Mouse (Mus musculus) neural tube, embryonic 11.5 days (tissue): ENCODE data around the gene Slc22a7. TPM values are rescaled to one million over a fixed set of nuclear protein-coding genes. Genes with fewer than 3 reads are reported as not detected.

Experiments used
- ATAC-seq: fragments of 200-750 bp; cut with Nextera tagmentation; 2 replicates; pipeline ENCODE4 v1.8.0; 2017; ENCODE audit warnings: moderate number of reproducible peaks, mild to moderate bottlenecking, moderate TSS enrichment, moderate library complexity; ENCODE audit not compliant: insufficient read depth, low FRiP score, low TSS enrichment
- DNase-seq: peaks from one replicate; pipeline ENCODE4 v3.0.0-alpha.2; 2015; ENCODE audit warnings: low spot score
- H3K27ac ChIP-seq: fragments of 300-500 bp; sonication (generic); 2 replicates; pipeline ENCODE4 v1.5.1; 2014; ENCODE audit warnings: low read depth, mild to moderate bottlenecking, low read length
- H3K27me3 ChIP-seq: fragments of 300-500 bp; sonication (generic); 2 replicates; pipeline ENCODE4 v1.6.1; 2014; ENCODE audit warnings: mild to moderate bottlenecking, low read length, mixed read lengths; ENCODE audit not compliant: control insufficient read depth, insufficient read depth
- H3K36me3 ChIP-seq: fragments of 300-500 bp; sonication (generic); 2 replicates; pipeline ENCODE4 v1.6.1; 2014; ENCODE audit warnings: mild to moderate bottlenecking, low read length, moderate library complexity, mixed read lengths; ENCODE audit not compliant: control insufficient read depth, insufficient read depth
- H3K4me1 ChIP-seq: fragments of 300-500 bp; sonication (generic); 2 replicates; pipeline ENCODE4 v1.6.1; 2014; ENCODE audit warnings: low read length, mixed read lengths; ENCODE audit not compliant: control insufficient read depth, insufficient read depth
- H3K4me2 ChIP-seq: fragments of 300-500 bp; sonication (generic); 2 replicates; pipeline ENCODE4 v1.6.1; 2014; ENCODE audit warnings: low read depth, mild to moderate bottlenecking, moderate library complexity
- H3K4me3 ChIP-seq: fragments of 300-500 bp; sonication (generic); 2 replicates; pipeline ENCODE4 v1.5.1; 2014; ENCODE audit warnings: low read depth, low read length
- H3K9ac ChIP-seq: fragments of 300-500 bp; sonication (generic); 2 replicates; pipeline ENCODE4 v1.6.1; 2014; ENCODE audit warnings: mild to moderate bottlenecking, low read length
- H3K9me3 ChIP-seq: fragments of 300-500 bp; sonication (generic); 2 replicates; pipeline ENCODE4 v1.6.1; 2016; ENCODE audit warnings: low read length; ENCODE audit not compliant: control insufficient read depth
- WGBS: fragments of 180-500 bp; shearing (Covaris S2); extraction: QIAGEN DNeasy Blood & Tissue Kit; methylation state at CpG from one replicate; pipeline ENCODE4 v1.1.7; 2014; 5-methylcytosine and 5-hydroxymethylcytosine counted together
- polyA plus RNA-seq: library from polyadenylated mRNA; unstranded; fragments of >200 nt; fragmentation: Nextera tagmentation; extraction: Ambion mirVana; gene quantifications from 2 replicates; pipeline ENCODE4 v1.2.1, GENCODE M21; 2014

The Slc22a7 gene
- polyA plus RNA-seq, 1 experiment from 2014 or later: not detected

- Histone ChIP-seq H3K4me3 (peak overlapping the region; percentile 25; the same call in 1 of the 2 replicates), H3K9ac (no peak overlapping the region; the same call in 1 of the 2 replicates), H3K9me3 (no peaks in the 10 kb centered on the region), H3K27ac (no peak overlapping the region; the same call in 1 of the 2 replicates), H3K27me3 (peaks cover 30% of the 10 kb centered on the region), H3K36me3 (no peaks in the 10 kb centered on the region), H3K4me2 (peak overlapping the region; percentile 68; the same call in 1 of the 2 replicates), H3K4me1 (peaks cover 27% of the 10 kb centered on the region)
- WGBS: 6% methylated on average over 13 of the region's 13 CpGs
- ATAC-seq (no peak), DNase-seq (no peak)
Observed at GRCm38 (mm10) chr17:46453302-46453948, 15.2 kb upstream of the Slc22a7 start.

GRCm38 (mm10) chr17:46452683-46453082, 14.4 kb upstream of the Slc22a7 start:
- Histone ChIP-seq H3K9me3 (no peaks in the 10 kb centered on the region), H3K4me3 (no peak overlapping the region), H3K27me3 (peaks cover 30% of the 10 kb centered on the region), H3K9ac (no peak overlapping the region), H3K36me3 (no peaks in the 10 kb centered on the region), H3K4me2 (no peak overlapping the region), H3K27ac (no peak overlapping the region), H3K4me1 (peaks cover 27% of the 10 kb centered on the region)
- WGBS: 34% methylated on average over 5 of the region's 5 CpGs
- no peak for ATAC-seq
- no peak for DNase-seq

- Histone ChIP-seq H3K27ac (no peak overlapping the region), H3K4me2 (no peak overlapping the region), H3K4me3 (no peak overlapping the region), H3K4me1 (no peaks in the 10 kb centered on the region), H3K27me3 (peaks cover 36% of the 10 kb centered on the region), H3K9me3 (no peaks in the 10 kb centered on the region), H3K36me3 (no peaks in the 10 kb centered on the region), H3K9ac (no peak overlapping the region)
- 93% methylated on average over 16 of the region's 16 CpGs for WGBS
- DNase-seq: no peak
- no peak for ATAC-seq
Observed at GRCm38 (mm10) chr17:46446264-46446663, 8.0 kb upstream of the Slc22a7 start.

DNA sequence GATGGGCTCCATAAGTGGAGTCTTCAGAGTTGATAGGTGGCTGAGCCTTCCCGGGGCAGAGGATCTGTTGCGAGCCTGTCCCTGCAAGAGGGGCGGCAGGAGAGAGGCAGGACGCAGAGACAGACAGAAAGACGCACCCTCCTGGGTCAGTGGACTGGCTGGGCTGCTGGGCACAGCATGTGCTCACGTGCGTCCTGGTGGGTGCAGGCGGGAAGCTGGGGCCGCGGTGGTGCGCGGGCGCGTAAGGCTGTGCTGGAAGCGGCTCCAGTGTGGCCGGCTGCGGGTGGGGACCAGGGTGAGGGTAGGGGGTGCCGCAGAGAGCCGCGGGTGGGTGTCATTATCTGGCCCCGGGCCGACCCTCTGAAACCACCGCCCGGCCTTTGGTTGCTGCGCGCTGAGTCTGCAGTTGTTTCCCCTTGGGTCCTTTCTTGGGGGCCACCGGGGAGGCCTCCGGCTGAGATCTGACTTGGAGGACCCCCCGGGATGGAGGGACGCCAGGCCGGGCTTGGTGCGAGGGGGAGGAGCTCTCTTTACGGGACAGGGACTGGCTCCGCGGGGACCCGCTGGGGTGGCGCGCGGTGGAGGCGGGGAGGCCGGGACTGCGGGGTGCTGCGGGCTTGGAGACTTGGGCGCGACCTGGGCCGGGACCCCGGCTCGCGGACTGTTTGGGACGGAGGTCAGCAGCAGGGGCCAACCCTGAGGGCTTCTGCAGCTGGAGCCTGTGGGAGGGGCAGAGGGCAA, 6.8 kb upstream of the Slc22a7 start:
- Histone ChIP-seq H3K4me1 (no peaks in the 10 kb centered on the region), H3K4me3 (peak overlapping the region; percentile 23), H3K9ac (peak overlapping the region; percentile 18), H3K4me2 (peak overlapping the region; percentile 44), H3K36me3 (no peaks in the 10 kb centered on the region), H3K27ac (no peak overlapping the region), H3K9me3 (no peaks in the 10 kb centered on the region), H3K27me3 (peaks cover 36% of the 10 kb centered on the region)
- no peak for DNase-seq
- no peak for ATAC-seq
- under 1% methylated on average over 49 of the region's 50 CpGs for WGBS

DNA sequence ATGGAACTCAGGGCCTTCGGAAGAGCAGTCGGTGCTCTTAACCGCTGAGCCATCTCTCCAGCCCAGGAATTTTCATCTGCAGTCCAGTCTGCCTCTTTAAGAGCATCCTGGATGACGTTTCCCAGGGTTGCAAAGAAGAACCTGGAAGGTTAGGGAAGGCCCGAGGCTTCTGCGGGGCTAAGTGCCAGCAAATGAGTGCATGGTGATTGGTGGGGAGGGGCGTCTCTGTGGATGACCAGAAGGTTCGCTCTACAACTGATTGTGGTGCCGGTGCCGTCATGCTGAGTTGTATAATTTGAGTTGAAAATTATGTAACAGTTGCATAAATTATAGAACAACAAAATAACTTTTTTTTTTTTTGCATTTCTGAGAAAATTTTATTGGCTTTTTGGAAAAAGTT, 919 bp upstream of the Slc22a7 start:
- ATAC-seq (no peak), DNase-seq (no peak)
- WGBS: 92% methylated on average over 10 of the region's 10 CpGs
- H3K27ac ChIP-seq: no peak overlapping the region
- peaks cover 17% of the 10 kb centered on the region for H3K27me3 ChIP-seq
- no peaks in the 10 kb centered on the region for H3K4me1 ChIP-seq
- no peak overlapping the region for H3K4me2 ChIP-seq
- no peaks in the 10 kb centered on the region for H3K36me3 ChIP-seq
- H3K9me3 ChIP-seq: no peaks in the 10 kb centered on the region
- no peak overlapping the region for H3K9ac ChIP-seq
- no peak overlapping the region for H3K4me3 ChIP-seq

DNA sequence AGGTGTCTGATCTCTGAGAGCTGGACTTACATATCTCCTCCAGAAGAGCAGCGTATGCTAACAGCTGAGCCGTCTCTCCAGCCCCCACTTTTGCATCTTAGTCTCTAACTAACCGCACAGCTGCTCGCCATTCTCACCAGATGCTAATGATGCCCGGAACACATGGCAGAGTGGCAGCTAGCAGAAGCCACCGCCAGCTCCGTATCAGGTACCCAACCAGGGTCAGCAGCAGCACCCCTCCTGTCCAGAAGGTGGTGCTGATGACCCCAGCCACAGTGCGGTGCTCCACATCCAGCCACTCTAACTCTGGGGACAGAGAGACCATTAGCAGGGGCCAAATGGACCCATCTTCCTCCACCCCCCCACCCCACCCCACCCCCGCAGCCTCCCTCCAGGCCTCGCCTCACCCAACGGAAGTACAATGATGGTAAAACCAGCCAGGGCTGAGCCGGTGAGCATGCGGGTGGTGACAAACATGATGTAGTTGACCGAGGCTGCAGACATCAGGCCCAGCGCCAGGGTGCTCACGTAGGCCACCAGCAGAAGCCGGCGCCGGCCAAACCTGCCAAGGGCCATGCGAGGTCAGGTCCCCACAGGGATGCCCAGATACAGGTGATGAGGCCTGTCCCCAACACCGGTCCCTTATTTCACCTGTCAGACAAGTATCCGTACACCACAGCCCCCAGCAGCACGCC, 1.4 kb downstream of the Slc22a7 start:
- Histone ChIP-seq H3K27ac (no peak overlapping the region), H3K36me3 (no peaks in the 10 kb centered on the region), H3K9ac (no peak overlapping the region), H3K27me3 (no peaks in the 10 kb centered on the region), H3K9me3 (no peaks in the 10 kb centered on the region), H3K4me3 (no peak overlapping the region), H3K4me2 (no peak overlapping the region), H3K4me1 (0 out of 2 replicates have a peak, but pooled peaks cover 2% of the 10 kb centered on the region)
- ATAC-seq: peak; percentile 54
- 26% methylated on average over 23 of the region's 23 CpGs for WGBS
- DNase-seq: peak; percentile 53

GRCm38 (mm10) chr17:46433627-46434026, 4.6 kb downstream of the Slc22a7 start:
- 0 out of 2 replicates have a peak, but pooled peaks cover 2% of the 10 kb centered on the region for H3K4me1 ChIP-seq
- no peak overlapping the region for H3K27ac ChIP-seq
- peak overlapping the region; percentile 32 for H3K9ac ChIP-seq
- peak; percentile 63; the same call in 1 of the 2 replicates for ATAC-seq
- peak overlapping the region; percentile 37 for H3K4me2 ChIP-seq
- peak; percentile 40 for DNase-seq
- no peaks in the 10 kb centered on the region for H3K36me3 ChIP-seq
- no peak overlapping the region; the same call in 1 of the 2 replicates for H3K4me3 ChIP-seq
- 4% methylated on average over 17 of the region's 17 CpGs for WGBS
- H3K27me3 ChIP-seq: no peaks in the 10 kb centered on the region
- H3K9me3 ChIP-seq: no peaks in the 10 kb centered on the region

DNA sequence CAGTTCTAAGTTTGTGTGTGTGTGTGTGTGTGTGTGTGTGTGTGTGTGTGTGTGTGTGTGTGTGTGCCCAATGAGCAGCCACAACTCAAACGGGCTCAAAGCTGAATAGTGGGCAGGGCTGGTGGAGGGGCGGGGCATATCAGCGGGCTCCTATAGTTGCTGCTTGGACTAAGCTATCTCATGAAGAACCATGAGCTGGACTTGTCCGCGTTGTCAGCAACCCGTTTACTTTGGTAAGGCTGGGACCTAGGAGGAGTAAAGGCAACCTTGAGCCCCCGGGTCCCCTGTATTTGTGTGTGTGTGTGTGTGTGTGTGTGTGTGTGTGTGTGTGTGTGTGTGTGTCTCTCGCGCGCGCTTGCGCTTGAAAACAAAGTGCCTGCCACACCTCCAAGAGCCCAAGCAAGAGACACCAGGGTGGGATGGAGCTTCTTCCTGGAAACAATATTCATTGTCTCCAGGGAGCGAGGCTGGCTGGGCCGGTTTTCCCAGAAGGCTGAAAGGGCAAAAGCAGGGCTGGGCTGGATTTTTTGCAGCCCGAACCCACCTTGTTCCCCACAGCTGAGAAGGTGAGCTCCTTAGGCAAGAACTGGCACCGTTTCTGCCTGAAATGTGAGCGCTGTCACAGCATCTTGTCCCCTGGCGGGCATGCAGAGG, 9.4 kb downstream of the Slc22a7 start, which contains the start of gene Crip3:
Gene Crip3, plus strand, starts transcription at position 166 of the 654 bp plus-strand sequence.
- Histone ChIP-seq H3K9ac (no peak within 1 kb of the TSS), H3K9me3 (no peaks in the 10 kb centered on the region), H3K27ac (no peak within 1 kb of the TSS), H3K36me3 (no peaks in the 10 kb centered on the region), H3K4me2 (peak within 1 kb of the TSS; percentile 8; the same call in 1 of the 2 replicates), H3K4me3 (no peak within 1 kb of the TSS), H3K27me3 (no peaks in the 10 kb centered on the region), H3K4me1 (0 out of 2 replicates have a peak, but pooled peaks cover 2% of the 10 kb centered on the region)
- WGBS: 11% methylated on average over 14 of the region's 18 CpGs
- DNase-seq: peak; percentile 29
- no peak for ATAC-seq
